Mouse (Mus musculus) liver, adult 2 months (tissue): Measurements from ENCODE around the gene Pim1.

ENCODE experiments used
- CTCF ChIP-seq: fragments of 200-500 bp; IDR thresholded peaks from 2 replicates; pipeline ENCODE4 v1.5.1; 2011; ENCODE audit warnings: low read depth, low read length, control low read depth
- POLR2A ChIP-seq: fragments of 200-500 bp; IDR thresholded peaks from 2 replicates; pipeline ENCODE4 v1.6.1; 2011; ENCODE audit warnings: low read length, control low read depth; ENCODE audit not compliant: insufficient read depth; ENCODE audit errors: extremely low read depth

- TF ChIP-seq POLR2A (no peak), CTCF (no peak)
Observed at GRCm38 (mm10) chr17:29525613-29526012, 35.1 kb downstream of the Pim1 start.
